Comparison of ENCODE assay signal across 8 mouse cellular contexts in the genomic region with DNA sequence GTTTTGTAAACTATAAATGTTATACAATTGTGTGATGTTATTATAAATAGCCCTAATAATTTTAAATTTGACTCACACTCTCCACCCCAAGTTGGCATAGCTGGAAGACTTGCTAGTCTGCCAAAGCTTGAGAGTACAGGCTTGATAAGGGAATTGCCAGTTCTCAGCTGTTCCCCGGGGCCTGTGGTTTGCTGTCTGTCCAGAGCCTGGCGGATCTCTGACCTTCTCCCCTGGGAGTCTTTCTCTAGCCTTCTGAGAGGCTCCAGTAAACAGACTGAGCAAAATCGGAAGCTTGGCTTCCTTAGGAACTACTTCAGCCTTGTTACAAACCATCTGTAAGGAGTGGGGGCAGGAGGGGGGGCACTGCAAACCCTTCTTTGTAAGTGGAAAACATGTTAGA. TPM values are rescaled to one million over a fixed set of nuclear protein-coding genes. Genes with fewer than 3 reads are reported as not detected.
DNase-seq lines count a peak whose midpoint lies in the region; ATAC-seq and TF ChIP-seq lines count a peak whose summit lies in the region.
"Had no signal": no experiment of that assay in that cellular context is flagged by ENCODE, and none has a peak within 500 bp of the region (broad histone marks: within the 10 kb centered on the region; RNA-seq: fewer than 3 reads in every experiment).

No protein-coding gene starts in this region.

- no peaks in the 10 kb centered on the region for H3K9me3 ChIP-seq in midbrain, embryonic 14.5 days (ENCODE audit: control insufficient read depth, low read length)
- H3K9me3 ChIP-seq in midbrain, embryonic 16.5 days (replicated peaks; ENCODE audit: control insufficient read depth, low read length, poor library complexity, severe bottlenecking): no peaks in the 10 kb centered on the region
- H3K9me3 ChIP-seq in forebrain, embryonic 10.5 days: no peaks in the 10 kb centered on the region
- H3K9me3 ChIP-seq: hindbrain, embryonic 15.5 days had no signal

- no peak overlapping the region for H3K4me3 ChIP-seq in midbrain, embryonic 14.5 days (replicated peaks; ENCODE audit: low read depth, low read length)
- H3K4me3 ChIP-seq in midbrain, embryonic 16.5 days (ENCODE audit: low read depth, low read length): no peak overlapping the region
- no peak overlapping the region for H3K4me3 ChIP-seq in myocyte
- no peak overlapping the region for H3K4me3 ChIP-seq in forebrain, embryonic 10.5 days
- H3K4me3 ChIP-seq: hindbrain, embryonic 15.5 days had no signal

- no peaks in the 10 kb centered on the region for H3K79me2 ChIP-seq in myocyte (ENCODE audit: control insufficient read depth, insufficient read depth)

- H3K4me2 ChIP-seq in midbrain, embryonic 14.5 days (ENCODE audit: low read length): no peak overlapping the region
- H3K4me2 ChIP-seq in midbrain, embryonic 16.5 days (ENCODE audit: low read length): no peak overlapping the region
- peak overlapping the region; percentile 56 for H3K4me2 ChIP-seq in myocyte (ENCODE audit: low read depth)
- H3K4me2 ChIP-seq: hindbrain, embryonic 15.5 days had no signal

- 50% methylated on average over 3 of the region's 3 CpGs for WGBS in midbrain, embryonic 14.5 days
- WGBS in midbrain, embryonic 16.5 days: 41% methylated on average over 3 of the region's 3 CpGs
- 49% methylated on average over 3 of the region's 3 CpGs for WGBS in forebrain, embryonic 10.5 days

- H3K27me3 ChIP-seq in midbrain, embryonic 14.5 days (ENCODE audit: control insufficient read depth, insufficient read depth, low read length): no peaks in the 10 kb centered on the region
- H3K27me3 ChIP-seq in midbrain, embryonic 16.5 days (ENCODE audit: control insufficient read depth, insufficient read depth, low read depth, low read length): no peaks in the 10 kb centered on the region
- H3K27me3 ChIP-seq in myocyte (ENCODE audit: control insufficient read depth, insufficient read depth, insufficient read length): no peaks in the 10 kb centered on the region
- no peaks in the 10 kb centered on the region for H3K27me3 ChIP-seq in forebrain, embryonic 10.5 days (ENCODE audit: poor library complexity, severe bottlenecking)
- H3K27me3 ChIP-seq: hindbrain, embryonic 15.5 days had no signal

- no peak overlapping the region for H3ac ChIP-seq in myocyte (ENCODE audit: control insufficient read depth, insufficient read length)

- H3K4me1 ChIP-seq in midbrain, embryonic 14.5 days (ENCODE audit: control insufficient read depth, insufficient read depth, low read length): no peaks in the 10 kb centered on the region
- H3K4me1 ChIP-seq in midbrain, embryonic 16.5 days (ENCODE audit: control insufficient read depth, insufficient read depth, low read length): no peaks in the 10 kb centered on the region; the same call in 1 of the 2 replicates
- H3K4me1 ChIP-seq in forebrain, embryonic 10.5 days: peaks cover 10% of the 10 kb centered on the region
- H3K4me1 ChIP-seq: hindbrain, embryonic 15.5 days had no signal

- no peaks in the 10 kb centered on the region for H3K36me3 ChIP-seq in midbrain, embryonic 14.5 days (ENCODE audit: control insufficient read depth, insufficient read depth, low read length)
- no peaks in the 10 kb centered on the region for H3K36me3 ChIP-seq in midbrain, embryonic 16.5 days (ENCODE audit: control insufficient read depth, insufficient read depth, low read length)
- no peaks in the 10 kb centered on the region for H3K36me3 ChIP-seq in myocyte (ENCODE audit: control insufficient read depth, insufficient read depth)
- H3K36me3 ChIP-seq in forebrain, embryonic 10.5 days (replicated peaks): no peaks in the 10 kb centered on the region
- H3K36me3 ChIP-seq: hindbrain, embryonic 15.5 days had no signal

- no peak overlapping the region for H3K9ac ChIP-seq in midbrain, embryonic 14.5 days (replicated peaks; ENCODE audit: low read length)
- no peak overlapping the region for H3K9ac ChIP-seq in midbrain, embryonic 16.5 days (ENCODE audit: low read depth, low read length)
- H3K9ac ChIP-seq: hindbrain, embryonic 15.5 days had no signal

- intact Hi-C loops in heart, postnatal 36 days (cut with DNase I): loop anchor here (1.0 kb wide), 1 partner anchor 10 kb away; the partner anchor contains the start of gene Lmod2

- no peak overlapping the region for H3K27ac ChIP-seq in midbrain, embryonic 14.5 days (replicated peaks; ENCODE audit: low read depth, low read length)
- H3K27ac ChIP-seq in midbrain, embryonic 16.5 days (ENCODE audit: low read length): no peak overlapping the region
- no peak overlapping the region for H3K27ac ChIP-seq in forebrain, embryonic 10.5 days
- H3K27ac ChIP-seq: hindbrain, embryonic 15.5 days had no signal

- DNase-seq in midbrain, embryonic 14.5 days: peak; percentile 9
- peak; percentile 57 to 66 for DNase-seq in gastrocnemius, adult 8-10 months (ENCODE audit: low spot score in 2 of 2)
- peak; percentile 69 to 77 for DNase-seq in heart, postnatal 36 days
- DNase-seq in forebrain, embryonic 10.5 days (ENCODE audit: extremely low spot score, low spot score): no peak

- no peak for ATAC-seq in midbrain, embryonic 14.5 days (ENCODE audit: low FRiP score, low TSS enrichment)
- ATAC-seq in midbrain, embryonic 16.5 days: no peak
- ATAC-seq in erythroid progenitor cell, adult 5-6 weeks (replicated peaks; ENCODE audit: low FRiP score, poor library complexity, severe bottlenecking): no peak

- no peak for TF ChIP-seq POLR2A in myocyte (IDR thresholded peaks at IDR 0.05; ENCODE audit: insufficient read length, low read depth)

TF ChIP-seq in myocyte, 11 proteins besides CTCF, POLR2A, EP300 and RAD21:
- peak; percentile 52 for TF ChIP-seq TCF12 (IDR thresholded peaks at IDR 0.05; ENCODE audit: insufficient read depth, poor library complexity, severe bottlenecking)
- TF ChIP-seq MYOD1 (IDR thresholded peaks at IDR 0.05; ENCODE audit: control insufficient read depth in 1 of 3, insufficient read length in 2 of 3, low read depth in 2 of 3): peak; percentile 63 to 81 (median 79)
- peak in 2 of 3 experiments; percentile 90 to 92 for TF ChIP-seq MYOG (IDR thresholded peaks at IDR 0.05; ENCODE audit: control insufficient read depth in 1 of 3, insufficient read depth in 1 of 3, insufficient read length in 2 of 3, low read depth in 2 of 3)
- no peak for TF ChIP-seq MAX (IDR thresholded peaks at IDR 0.05; ENCODE audit: low read depth)

RNA-seq across cellular contexts. Expression of gene Lmod2, which starts 10.7 kb away (rescaled TPM):
- not detected in 2 replicates for polyA plus RNA-seq in midbrain, embryonic 14.5 days (2014; fragmentation: Nextera tagmentation; extraction: Ambion mirVana)
- polyA plus RNA-seq in midbrain, embryonic 16.5 days (2015; fragmentation: Nextera tagmentation; extraction: Ambion mirVana): not detected in 2 replicates
- total RNA-seq in gastrocnemius, adult 8-10 months (2022): 100 to 1,000 TPM; 142 to 191 (median 167) TPM
- 1,000 to 10,000 TPM in 1 of 2 experiments, 100 to 1,000 TPM in 1; 760 to 1,125 TPM for total RNA-seq in heart, postnatal 36 days (2021)
- polyA plus RNA-seq in myocyte (2012; fragmentation: generic; extraction: Trizol): 33.6 TPM
- polyA plus RNA-seq in forebrain, embryonic 10.5 days (2016; fragmentation: Nextera tagmentation; extraction: Ambion mirVana): 0.10 TPM in 1 of 2 replicates, not detected in the other
- total RNA-seq in erythroid progenitor cell, adult 5-6 weeks (2015; ENCODE audit: low replicate concordance): not detected in 2 replicates
- not detected in 2 replicates for total RNA-seq in erythroid progenitor cell, adult 5-6 weeks (2017; ENCODE audit: low replicate concordance)
- polyA plus RNA-seq: hindbrain, embryonic 15.5 days had no signal

RNA-seq across cellular contexts. Expression of gene Asb15, which starts 58.9 kb away (rescaled TPM):
- polyA plus RNA-seq in midbrain, embryonic 14.5 days (2014; fragmentation: Nextera tagmentation; extraction: Ambion mirVana): 0.09 TPM in 1 of 2 replicates, not detected in the other
- not detected in 2 replicates for polyA plus RNA-seq in midbrain, embryonic 16.5 days (2015; fragmentation: Nextera tagmentation; extraction: Ambion mirVana)
- total RNA-seq in gastrocnemius, adult 8-10 months (2022): 10 to 100 TPM; 61.5 to 83.0 (median 66.8) TPM
- 10 to 100 TPM; 52.2 to 59.3 TPM for total RNA-seq in heart, postnatal 36 days (2021)
- polyA plus RNA-seq in myocyte (2012; fragmentation: generic; extraction: Trizol): 0.16 TPM
- polyA plus RNA-seq in forebrain, embryonic 10.5 days (2016; fragmentation: Nextera tagmentation; extraction: Ambion mirVana): not detected in 2 replicates
- not detected in 2 replicates for total RNA-seq in erythroid progenitor cell, adult 5-6 weeks (2015; ENCODE audit: low replicate concordance)
- total RNA-seq in erythroid progenitor cell, adult 5-6 weeks (2017; ENCODE audit: low replicate concordance): 0.13 TPM in 1 of 2 replicates, not detected in the other

RNA-seq across cellular contexts. Expression of gene Ndufa5, which starts 59.1 kb away (rescaled TPM):
- polyA plus RNA-seq in midbrain, embryonic 14.5 days (2014; fragmentation: Nextera tagmentation; extraction: Ambion mirVana): 348 and 442 TPM in 2 replicates
- polyA plus RNA-seq in midbrain, embryonic 16.5 days (2015; fragmentation: Nextera tagmentation; extraction: Ambion mirVana): 410 and 412 TPM in 2 replicates
- total RNA-seq in gastrocnemius, adult 8-10 months (2022): 100 to 1,000 TPM; 471 to 626 (median 563) TPM
- total RNA-seq in heart, postnatal 36 days (2021): 1,000 to 10,000 TPM; 1,562 to 1,637 TPM
- 234 TPM for polyA plus RNA-seq in myocyte (2012; fragmentation: generic; extraction: Trizol)
- polyA plus RNA-seq in forebrain, embryonic 10.5 days (2016; fragmentation: Nextera tagmentation; extraction: Ambion mirVana): 245 and 258 TPM in 2 replicates
- total RNA-seq in erythroid progenitor cell, adult 5-6 weeks (2015; ENCODE audit: low replicate concordance): 99.8 and 122 TPM in 2 replicates
- total RNA-seq in erythroid progenitor cell, adult 5-6 weeks (2017; ENCODE audit: low replicate concordance): 80.4 and 150 TPM in 2 replicates

Comparison
In these comparisons a context has a peak if more than half of its experiments do, and no peak if none do; other contexts are left out.
1. RNA of gene Lmod2, which starts 10.7 kb away (polyA plus RNA-seq): 33.6 TPM in myocyte (single experiment); not detected in midbrain, embryonic 14.5 days, not detected in midbrain, embryonic 16.5 days and 0.10 TPM in forebrain, embryonic 10.5 days; every median in the first group is over 10 times any median in the second.